Mouse (Mus musculus) cerebellum, adult 18-20 months (tissue): Measurements from ENCODE around the gene Lipc.

Experiments used
- DNase-seq, 2 experiments: peaks; one replicate each; pipeline ENCODE4 v3.0.0; 2021

Gene Lipc

DNA sequence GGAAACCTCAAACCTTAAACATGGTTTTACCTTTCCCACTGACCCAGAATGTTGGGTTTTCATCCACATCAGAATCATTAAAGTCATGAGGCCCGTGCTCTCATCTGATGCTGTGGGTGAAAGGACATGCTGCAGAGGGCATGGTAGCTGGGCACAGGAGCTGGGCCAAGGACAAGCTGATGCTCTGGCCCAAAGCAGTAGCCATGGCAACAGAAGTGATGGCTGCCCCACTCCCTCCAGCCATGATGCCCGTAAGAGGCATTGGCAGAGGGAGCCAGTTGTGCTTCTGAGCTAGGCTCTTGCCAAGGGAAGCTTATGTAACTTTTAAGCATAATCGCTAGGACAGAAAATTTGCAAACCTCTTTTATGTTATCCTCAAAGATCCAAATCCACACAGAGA, 2.2 kb upstream of the Lipc start:
- no peak for DNase-seq

DNA sequence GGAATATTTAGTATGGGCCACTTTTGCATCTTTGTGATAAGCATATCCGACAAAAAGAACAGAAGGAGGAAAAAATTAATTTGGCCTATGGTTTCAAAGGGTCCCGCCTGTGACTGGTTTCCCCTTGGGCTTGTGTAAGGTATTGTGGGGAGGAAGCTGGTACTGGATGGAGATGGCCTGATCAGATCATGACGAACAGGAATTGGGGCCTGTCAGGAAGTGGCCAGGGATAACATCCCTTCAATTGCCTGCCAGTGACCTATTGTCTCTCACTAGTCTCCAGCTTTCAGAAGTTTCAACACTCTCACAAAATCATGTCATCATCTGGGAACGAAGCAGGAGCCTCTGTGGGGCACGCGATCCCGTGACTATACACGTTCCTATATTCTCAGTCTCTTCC, 2.7 kb downstream of the Lipc start:
- DNase-seq: no peak

- DNase-seq: no peak
Measured at GRCm38 (mm10) chr9:70947312-70947711, 4.7 kb downstream of the Lipc start.

DNA sequence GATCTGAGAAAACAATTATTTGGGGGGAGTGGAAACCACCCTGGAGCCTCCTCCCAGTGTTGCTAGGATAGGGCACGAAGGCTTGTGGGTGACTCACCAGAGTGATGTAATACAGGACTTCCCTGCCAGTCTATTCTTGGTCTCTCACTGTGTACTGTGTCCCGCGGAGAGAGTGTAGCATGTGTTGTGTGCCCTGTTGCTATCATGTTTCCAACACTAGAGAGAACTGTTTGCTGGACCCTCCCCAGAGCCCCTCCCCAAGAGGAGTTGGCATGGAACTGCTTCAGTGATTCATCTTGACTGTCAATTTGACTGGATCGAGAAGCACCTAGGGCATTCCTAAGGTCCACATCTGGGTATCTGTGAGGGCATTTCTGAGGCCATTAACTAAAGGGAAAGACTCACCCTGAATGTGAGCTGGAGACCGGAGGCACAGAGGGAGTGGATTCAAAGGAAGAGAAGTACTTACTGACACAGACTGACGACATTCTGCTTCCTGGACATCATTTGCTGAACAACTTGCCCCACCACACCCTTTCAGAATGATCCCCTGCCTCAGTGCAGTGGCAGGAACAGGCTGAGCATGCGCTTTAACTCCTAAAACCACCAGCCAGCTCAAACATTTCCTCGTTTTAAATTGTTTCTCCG, 9.2 kb downstream of the Lipc start:
- peak; percentile 40 to 60 for DNase-seq

DNA sequence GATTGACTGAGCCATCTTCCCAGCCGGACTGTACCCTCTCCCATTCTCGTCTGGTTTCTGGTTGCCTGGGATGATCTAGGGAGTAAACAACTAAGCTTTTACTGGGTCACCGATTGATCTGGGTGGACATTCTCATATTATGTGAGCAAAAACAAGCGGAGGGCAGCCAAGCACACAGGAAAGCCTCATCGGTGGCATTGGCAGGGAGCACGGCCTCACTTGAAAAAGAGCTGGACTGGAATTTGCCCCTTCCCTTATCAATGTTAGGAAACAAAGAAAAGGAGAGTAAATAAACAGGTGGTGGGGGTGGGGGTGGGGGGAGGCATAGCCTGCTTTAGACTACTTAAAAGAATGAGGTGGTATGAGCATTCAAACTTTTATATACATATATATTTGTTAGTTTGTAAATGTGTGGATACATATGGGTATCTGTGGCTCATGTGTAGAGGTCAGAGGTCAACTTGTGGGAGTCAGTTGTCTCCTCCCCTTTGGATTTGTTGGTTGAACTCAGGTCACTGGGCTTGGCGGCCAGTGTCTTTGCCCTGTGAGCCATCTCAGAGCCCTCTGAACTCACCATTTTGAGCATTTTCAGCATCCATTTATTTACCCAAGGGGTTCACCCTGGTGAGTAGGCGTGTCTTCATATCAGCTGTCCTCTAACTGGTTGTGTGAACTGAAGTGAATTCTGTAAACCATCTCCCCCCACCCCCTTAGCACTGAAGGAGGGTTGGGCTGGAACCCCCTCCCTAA, 12.1 kb downstream of the Lipc start:
- no peak for DNase-seq

GRCm38 (mm10) chr9:70938850-70939249, 13.2 kb downstream of the Lipc start:
- DNase-seq: peak in 1 of 2 experiments; percentile 34

DNA sequence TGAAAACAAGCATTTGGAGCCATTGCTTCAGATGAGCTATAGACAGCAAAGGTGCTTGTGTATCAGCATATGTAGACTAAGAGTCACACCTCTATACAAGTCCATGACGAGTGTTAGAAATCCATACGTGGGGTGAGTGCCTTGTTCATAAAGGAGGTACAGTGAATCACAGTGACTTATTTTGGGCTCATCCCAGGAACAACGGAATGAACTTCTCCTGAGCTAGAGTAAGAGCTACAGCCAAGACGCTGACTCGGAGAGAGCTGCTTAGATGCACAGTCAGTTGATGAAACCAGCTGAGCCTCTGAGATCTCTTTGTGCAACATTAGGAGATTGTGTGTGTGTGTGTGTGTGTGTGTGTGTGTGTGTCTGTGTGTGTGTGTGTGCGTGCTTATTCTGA, 13.9 kb downstream of the Lipc start:
- no peak for DNase-seq

GRCm38 (mm10) chr9:70934587-70935295, 17.3 kb downstream of the Lipc start:
- DNase-seq: no peak

DNA sequence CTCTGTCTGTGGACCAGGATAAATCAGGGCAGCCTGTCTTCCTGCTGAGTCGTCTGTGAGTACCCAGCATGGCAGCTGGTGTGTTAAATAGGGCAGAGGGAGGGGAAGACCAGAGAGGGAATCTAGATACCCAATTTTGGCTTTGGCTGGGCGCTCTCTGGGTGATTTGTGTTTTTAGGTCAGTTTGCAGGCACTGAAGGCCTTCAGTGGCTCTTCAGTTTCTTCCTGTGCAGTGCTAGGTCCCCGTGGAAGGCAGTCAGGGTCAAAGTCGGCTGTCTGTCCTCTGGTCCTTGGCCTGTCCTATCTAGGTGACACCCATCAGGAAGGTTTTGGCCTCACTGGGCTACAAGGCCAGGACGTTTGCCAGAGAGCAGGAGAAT, 21.4 kb downstream of the Lipc start:
- peak in 1 of 2 experiments; percentile 93 for DNase-seq

- DNase-seq: peak; percentile 80 to 84
Measured at GRCm38 (mm10) chr9:70929840-70930640, 22.0 kb downstream of the Lipc start.

GRCm38 (mm10) chr9:70928472-70928871, 23.6 kb downstream of the Lipc start:
- no peak for DNase-seq

GRCm38 (mm10) chr9:70927701-70928100, 24.3 kb downstream of the Lipc start:
- no peak for DNase-seq

DNA sequence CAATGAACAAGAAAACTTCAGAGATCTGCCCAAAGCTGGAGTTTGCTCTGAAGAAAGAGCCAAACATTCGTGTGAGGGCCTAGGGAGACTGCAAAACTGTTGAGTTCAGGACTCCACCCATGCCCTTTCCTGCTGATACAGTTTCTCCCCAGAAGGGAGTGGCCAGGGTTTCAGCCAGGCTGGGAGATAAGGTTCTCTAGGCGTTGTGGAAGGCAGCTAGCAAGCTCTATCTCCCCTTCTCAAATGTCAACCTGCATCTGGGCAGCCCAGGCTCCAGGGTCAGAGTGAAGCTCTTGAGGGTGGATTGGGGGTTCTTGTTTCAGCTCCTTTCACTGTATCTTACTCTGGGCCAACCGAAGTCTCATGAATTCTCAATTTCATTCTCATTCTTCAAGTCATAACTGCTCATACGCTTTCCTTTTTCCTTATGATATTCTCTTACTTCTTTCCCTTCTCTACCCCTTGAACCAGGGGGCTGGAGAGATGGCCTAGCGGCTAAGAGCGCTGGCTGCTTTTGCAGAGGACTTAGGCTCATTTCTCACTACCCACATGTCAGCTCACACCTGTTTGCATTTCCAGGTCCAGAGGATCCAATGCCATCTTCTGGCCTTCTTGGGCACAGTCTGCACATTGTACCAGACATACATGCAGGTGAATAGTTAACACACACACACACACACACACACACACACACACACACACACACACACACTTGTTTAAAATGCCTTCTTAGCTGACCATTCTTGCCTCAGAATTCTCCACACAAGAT, 25.0 kb downstream of the Lipc start:
- no peak for DNase-seq

GRCm38 (mm10) chr9:70925225-70925624, 26.8 kb downstream of the Lipc start:
- no peak for DNase-seq

DNA sequence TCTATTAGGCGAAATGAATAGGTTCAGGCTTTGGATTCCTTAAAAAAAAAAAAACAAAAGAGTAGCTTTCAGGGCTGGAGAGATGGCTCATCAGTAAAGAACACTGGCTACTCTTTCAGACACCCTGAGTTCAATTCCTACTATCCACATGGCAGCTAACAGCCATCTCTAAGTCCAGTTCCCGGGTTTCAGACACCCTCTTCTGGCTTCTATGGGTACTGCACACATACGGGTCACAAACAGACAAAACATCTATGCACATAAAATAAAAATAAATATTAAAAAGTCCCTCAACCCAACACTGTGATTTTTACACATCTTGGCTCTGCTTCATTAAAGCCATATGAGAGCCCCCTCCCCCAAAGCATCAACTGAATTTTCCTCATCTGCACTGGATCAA, 27.3 kb downstream of the Lipc start:
- DNase-seq: no peak

DNA sequence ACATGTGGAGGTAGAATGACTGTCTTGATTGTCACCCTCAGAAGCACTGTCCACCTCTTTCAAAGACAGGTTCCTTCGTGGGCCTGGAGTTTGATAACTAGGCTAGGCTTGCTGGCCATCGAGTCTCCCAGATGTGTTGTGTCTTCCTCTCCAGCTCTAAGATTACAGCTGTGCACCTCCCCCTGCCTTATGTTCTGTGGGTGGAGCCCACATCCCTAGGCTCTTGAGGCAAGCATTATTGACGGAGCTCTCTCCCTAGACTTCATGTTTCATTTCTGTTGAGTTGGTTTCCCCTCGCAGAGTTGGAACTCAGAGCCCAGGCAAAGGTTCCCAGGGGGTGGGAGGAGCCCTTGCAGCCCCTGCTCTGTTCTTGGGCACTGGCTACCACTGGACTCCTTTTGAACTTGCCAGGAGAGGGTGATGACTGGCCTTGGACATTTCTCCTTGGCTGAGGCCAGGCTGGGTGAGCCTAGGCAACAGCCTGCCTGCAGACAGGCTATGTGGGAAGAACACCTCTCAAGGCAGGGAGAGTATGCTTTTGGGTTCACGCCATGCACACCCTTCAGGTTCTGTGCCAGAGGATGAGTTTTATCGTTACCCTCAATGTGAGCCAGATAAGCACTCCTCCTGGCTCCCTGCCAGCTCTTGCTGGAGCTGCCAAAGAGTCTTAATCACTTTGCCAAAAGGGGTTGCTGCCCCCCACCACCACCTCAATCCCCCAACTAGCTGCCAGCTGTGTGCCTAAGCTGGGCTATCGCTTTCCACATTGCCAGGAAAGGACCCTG, 30.1 kb downstream of the Lipc start:
- DNase-seq: peak; percentile 40 to 56

- no peak for DNase-seq
Measured at GRCm38 (mm10) chr9:70921132-70921531, 30.9 kb downstream of the Lipc start.

- no peak for DNase-seq
Measured at GRCm38 (mm10) chr9:70919271-70919670, 32.8 kb downstream of the Lipc start.

GRCm38 (mm10) chr9:70916516-70916915, 35.5 kb downstream of the Lipc start:
- DNase-seq: no peak

DNA sequence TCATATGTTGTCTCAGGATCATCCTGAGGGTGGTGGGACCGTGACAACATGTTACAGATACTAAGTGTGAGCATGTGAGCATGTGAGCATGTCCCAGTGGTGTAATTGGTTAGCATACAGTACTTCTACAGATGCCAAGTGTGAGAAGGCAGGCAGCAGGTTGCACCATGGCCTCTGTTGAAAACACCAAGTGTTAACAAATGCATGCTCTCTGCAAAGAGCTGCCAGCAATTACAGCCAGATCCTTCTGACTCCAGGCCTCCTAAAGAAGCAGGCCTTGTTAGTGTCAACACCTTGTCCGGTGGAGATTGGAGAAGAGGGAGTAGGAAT, 36.7 kb downstream of the Lipc start:
- no peak for DNase-seq

- no peak for DNase-seq
Measured at GRCm38 (mm10) chr9:70914659-70915355, 37.2 kb downstream of the Lipc start.
